Mouse (Mus musculus) Muller cell, postnatal 12 days (primary cell): ENCODE data around the gene Usp3.

Source experiments
- DNase-seq: peaks from one replicate; pipeline ENCODE4 v3.0.0-alpha.2; 2015; ENCODE audit errors: inconsistent ontology term

The Usp3 gene

GRCm38 (mm10) chr9:66571986-66572700 lies 20.8 kb downstream of the Usp3 start:
- DNase-seq, result no peak

DNA sequence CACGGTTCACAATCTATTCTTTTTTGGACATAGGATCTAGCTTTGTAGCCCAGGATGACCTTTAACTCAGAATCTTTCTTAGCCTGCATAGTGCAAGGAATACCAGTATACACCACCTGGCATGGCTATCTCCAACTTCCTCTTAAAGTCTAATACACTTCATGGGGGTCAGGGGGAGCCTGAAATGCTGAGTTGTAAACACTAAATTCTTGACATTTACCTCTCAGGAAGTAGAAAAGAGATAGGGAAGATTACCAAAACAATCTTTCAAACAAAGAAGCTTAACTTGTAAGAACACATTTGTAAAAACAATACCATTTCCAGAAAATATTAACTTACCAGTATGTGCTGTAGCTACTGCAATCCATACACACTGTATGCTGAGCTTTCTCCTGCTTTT lies 30.7 kb downstream of the Usp3 start:
- DNase-seq, result no peak

GRCm38 (mm10) chr9:66561496-66561895 lies 31.4 kb downstream of the Usp3 start:
- no peak for DNase-seq

GRCm38 (mm10) chr9:66560728-66561127 lies 32.2 kb downstream of the Usp3 start:
- no peak for DNase-seq

- peak; percentile 50 for DNase-seq
Observed at GRCm38 (mm10) chr9:66560295-66560694, 32.6 kb downstream of the Usp3 start.

DNA sequence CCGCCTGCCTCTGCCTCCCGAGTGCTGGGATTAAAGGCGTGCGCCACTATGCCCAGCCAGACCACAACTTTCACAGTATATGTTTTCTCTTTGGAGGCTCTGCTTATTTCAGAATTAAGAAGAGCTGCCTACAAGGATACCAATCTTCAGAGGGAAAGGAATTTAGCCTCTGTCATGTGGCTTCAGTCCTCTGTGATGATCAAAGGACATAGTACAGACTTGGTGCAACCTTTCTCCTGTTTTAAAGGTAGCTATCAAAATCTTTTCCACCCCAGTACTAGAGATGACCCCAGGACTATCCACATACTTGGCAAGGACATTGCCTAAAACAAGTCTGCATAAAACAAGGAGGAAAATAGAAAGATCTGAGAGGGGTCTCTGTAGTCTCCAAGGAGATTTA lies 34.0 kb downstream of the Usp3 start:
- no peak for DNase-seq

- DNase-seq, result no peak
Observed at GRCm38 (mm10) chr9:66542785-66543184, 50.2 kb downstream of the Usp3 start.

DNA sequence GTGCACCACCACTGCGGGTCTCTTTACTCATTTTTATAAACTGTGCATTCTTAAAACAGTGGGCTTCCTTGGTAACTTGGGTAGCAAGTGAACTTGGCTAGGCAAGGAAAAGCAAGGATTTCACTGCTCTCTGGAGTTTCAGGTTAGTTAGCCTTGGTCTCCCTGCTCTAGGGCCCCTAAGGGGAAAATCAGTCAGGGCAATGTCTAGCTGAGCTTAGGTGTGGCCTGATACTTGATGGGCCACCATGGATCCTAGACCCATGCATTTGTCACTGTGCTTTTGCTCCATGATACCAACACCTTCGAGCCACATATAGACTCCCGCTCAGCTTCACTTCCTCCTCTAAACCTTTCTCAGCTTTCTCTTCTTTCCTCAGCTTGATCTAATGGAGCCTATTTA lies 71.3 kb downstream of the Usp3 start:
- no peak for DNase-seq

GRCm38 (mm10) chr9:66520299-66520698 lies 72.6 kb downstream of the Usp3 start:
- DNase-seq, result no peak

DNA sequence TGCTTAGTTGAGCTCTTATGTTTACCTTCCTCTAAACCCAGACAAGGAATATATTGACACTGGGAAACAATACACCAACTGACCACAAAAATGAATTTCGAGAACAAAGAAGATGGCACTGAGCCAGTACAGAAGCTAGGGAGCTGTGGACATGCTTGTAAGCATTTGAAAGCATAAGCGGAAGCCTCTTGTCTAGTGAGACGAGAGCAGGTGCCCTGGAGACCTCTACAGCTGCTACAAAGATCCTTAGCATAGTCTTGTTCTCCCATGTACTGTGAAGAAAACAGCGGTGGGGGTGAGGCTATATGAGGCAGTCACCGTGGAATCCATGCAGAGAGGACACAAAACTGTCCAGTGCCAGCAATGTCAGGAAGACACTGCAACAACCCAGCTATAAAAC lies 74.0 kb downstream of the Usp3 start:
- peak; percentile 69 for DNase-seq

DNA sequence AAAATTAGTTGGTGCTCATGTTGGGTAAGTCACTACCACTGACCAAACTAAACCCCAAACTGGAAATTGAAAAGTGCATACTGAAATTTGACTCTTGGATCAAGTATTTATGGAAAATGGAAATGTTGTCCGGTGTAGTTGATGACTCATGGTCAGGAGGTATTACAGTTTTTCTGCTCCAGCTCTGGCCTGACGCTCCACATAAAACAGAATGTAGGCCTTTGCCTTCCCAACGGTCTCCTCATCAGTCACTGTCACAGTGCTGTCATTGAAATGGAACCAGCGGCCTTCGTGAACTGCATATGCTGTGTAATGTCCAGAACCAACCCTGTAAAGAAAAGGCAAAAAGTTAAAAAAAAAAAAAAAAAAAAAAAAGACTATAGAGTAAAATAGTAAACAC lies 74.7 kb downstream of the Usp3 start:
- DNase-seq, result no peak

DNA sequence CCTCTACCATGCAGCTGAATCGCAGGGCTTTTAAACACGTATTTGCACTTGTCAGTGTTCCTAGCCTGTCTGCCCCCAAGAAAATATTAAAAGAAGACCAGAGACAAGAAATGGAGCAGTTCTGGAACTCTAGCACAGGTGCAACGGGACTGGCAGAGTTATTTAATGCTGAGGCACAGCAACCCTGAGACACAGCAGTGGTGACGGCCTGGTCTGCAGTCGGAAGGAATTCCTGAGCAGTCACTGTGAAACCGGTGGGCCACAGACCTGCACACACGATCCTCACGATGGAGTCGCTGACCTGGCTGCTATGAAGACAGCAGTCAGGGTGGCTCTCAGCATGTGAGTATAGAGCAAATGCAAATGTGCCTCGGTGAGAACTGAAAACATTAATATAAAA lies 75.2 kb downstream of the Usp3 start:
- no peak for DNase-seq

DNA sequence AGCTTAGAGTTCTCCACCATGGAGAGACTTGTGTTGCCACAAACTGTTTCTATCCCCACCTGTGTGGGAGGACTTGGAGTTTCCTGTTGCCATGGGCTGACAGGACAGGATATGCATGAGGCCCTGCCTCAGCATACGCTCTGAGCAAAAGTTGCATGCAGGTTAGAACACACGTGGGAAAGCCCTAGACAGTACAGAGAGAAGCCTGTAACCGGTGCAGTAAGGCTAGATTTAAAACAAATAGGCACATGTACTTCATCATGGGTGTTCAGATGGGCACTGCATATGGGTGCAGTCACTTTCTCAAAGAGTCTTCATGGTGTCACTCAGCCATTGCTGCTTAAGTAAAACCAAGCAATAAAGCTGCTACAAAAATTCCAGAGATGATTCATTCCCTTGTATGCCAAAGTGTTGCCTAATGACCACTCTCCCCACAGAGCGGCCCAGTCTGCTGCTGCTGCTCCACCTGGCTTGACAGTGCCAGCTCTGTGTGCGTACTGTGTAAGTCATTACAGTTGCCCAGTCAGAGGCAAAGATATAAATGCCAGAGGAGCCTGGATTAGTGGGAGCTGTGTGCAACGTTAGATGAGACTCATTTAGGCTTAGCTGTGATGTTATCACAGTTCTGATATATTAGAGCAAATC lies 76.5 kb downstream of the Usp3 start:
- peak; percentile 73 for DNase-seq

GRCm38 (mm10) chr9:66515680-66516210 lies 77.2 kb downstream of the Usp3 start:
- no peak for DNase-seq

DNA sequence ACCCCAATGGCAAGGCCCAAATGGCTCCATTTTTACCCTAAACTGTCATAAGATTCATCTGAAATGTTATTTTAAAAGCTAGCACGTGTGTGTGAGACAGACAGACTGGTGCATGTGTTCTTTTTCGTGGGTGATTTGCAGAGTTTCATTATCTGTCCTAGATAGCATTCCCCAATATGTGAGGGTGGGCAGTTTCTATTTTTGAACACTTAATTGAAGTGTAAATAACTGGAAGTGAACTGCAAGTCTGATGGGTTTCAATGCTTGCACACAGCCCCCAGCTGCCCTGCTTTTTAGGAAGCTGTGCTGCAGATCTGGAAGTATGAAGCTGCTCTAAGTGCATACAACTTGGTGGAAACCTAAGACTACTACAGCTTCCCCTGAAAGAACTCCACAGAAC lies 77.8 kb downstream of the Usp3 start:
- no peak for DNase-seq

- no peak for DNase-seq
Observed at GRCm38 (mm10) chr9:66514256-66514770, 78.6 kb downstream of the Usp3 start, which contains the start of gene Fbxl22. Fbxl22 (minus strand) TSS chr9:66514593.

GRCm38 (mm10) chr9:66513661-66514255 lies 79.2 kb downstream of the Usp3 start:
- no peak for DNase-seq

DNA sequence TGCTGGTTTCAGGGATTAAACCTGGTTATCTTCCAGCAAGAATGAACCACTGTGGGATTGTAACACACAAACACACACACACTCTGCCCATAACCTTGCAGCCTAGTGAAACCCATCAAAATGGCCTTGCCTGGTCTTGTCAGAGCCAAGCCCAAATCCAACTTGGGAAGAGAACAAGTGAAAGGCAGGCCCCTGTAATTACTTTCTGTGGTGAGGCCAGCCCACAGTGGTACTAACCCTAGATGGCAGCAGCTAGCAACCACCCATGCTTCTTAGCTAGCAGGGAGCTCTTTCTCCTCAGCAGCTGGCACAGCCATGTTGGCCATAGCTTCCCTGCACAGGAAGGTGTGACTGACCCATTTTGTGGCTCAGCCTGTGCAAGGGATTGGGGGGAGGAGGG lies 79.8 kb downstream of the Usp3 start:
- DNase-seq, result no peak

DNA sequence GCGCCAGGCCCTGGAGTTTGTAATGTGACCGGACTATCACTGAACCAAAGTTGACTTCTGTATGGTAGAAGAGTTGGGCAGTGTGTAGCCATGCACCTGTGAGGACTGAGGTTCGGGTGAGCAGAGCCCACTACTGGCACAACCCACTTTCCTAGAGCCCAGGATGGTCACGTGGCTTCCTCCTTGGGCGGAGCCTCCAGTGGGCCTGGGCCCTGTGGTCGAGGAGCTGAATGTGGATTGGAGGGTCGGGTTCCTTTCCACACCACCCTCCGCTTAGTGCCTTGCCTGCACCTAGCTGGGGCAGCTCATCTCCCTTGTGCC lies 80.6 kb downstream of the Usp3 start:
- peak; percentile 90 for DNase-seq

DNA sequence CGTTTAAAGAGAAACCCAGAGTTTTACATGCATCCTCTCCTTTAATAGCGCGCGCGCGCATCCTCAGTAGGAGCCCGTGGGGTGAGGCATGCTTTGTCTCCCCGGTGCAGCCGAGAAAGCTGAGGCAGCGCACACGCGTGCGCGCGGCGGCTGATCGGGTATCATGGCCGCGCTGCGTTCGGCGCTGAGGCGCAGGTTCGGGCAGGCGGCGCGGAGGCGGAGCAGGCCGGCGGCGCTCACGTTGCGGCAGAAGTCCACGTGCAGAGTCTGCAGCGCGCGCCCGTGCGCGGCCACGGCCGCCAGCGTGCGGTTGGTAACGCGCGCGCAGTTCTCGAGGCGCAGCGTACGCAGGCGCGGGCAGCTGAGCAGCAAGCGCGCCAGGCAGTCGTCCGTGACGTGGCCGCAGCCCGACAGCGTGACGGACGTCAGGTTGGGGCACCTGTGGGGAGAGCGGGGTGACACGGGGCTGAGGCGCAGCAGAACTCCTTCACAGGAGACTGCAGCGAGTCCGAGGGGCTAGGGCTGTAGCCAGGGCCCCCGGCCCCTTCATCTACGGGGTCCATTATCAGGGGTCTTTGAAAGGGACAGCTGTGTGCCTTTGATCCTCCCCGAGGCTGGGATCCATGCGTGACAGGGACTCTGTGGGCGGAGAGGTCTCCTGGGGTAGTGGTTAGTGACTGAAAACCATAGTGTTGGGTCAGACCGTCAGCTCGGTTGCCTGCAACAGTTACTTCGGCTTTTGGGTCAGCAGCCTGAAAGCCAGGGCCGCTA lies 81.2 kb downstream of the Usp3 start:
- peak; percentile 96 for DNase-seq

- DNase-seq, result no peak
Observed at GRCm38 (mm10) chr9:66510944-66511343, 82.0 kb downstream of the Usp3 start.

DNA sequence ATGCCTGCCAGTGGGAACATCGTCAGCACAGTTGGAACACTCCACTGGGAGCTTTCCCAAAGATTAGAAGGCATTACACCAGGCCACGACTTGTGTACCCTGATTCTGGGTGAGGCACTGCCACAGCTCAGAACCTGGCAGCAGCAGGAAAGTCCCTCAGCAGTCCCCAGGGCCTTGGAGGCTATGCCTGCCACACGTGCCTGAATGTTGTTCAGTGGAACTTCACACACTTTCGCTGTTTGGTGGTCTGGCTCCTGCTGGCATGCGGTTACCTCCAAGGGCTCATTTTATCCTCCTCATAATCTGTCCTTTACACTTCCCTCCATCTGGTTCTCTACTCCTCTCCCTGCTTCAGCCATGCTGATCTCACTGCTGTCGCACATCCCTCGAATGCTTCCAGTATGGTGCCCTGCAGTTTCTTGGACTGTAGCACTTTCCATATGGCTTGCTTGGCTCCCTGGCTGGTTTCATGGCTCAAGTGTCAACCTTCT lies 82.5 kb downstream of the Usp3 start:
- no peak for DNase-seq
